Mouse (Mus musculus) embryonic facial prominence, embryonic 15.5 days (tissue): ENCODE results near the gene Tmem115. TPM values are rescaled to one million over a fixed set of nuclear protein-coding genes. Genes with fewer than 3 reads are reported as not detected.

Experiments used
- ATAC-seq: fragments of 200-750 bp; cut with Nextera tagmentation; 2 replicates; pipeline ENCODE4 v1.8.0; 2017; ENCODE audit warnings: low read depth, moderate TSS enrichment; ENCODE audit not compliant: insufficient number of reproducible peaks, low FRiP score, low TSS enrichment
- H3K27ac ChIP-seq: fragments of 300-500 bp; sonication (generic); replicated peaks from 2 replicates; pipeline ENCODE4 v1.5.1; 2015; ENCODE audit warnings: mild to moderate bottlenecking, inconsistent platforms
- H3K27me3 ChIP-seq: fragments of 300-500 bp; sonication (generic); 2 replicates; pipeline ENCODE4 v1.6.1; 2015; ENCODE audit warnings: inconsistent platforms
- H3K36me3 ChIP-seq: fragments of 300-500 bp; sonication (generic); 2 replicates; pipeline ENCODE4 v1.6.1; 2015; ENCODE audit warnings: mild to moderate bottlenecking, inconsistent platforms
- H3K4me1 ChIP-seq: fragments of 300-500 bp; sonication (generic); 2 replicates; pipeline ENCODE4 v1.6.1; 2015; ENCODE audit warnings: inconsistent platforms
- H3K4me2 ChIP-seq: fragments of 300-500 bp; sonication (generic); replicated peaks from 2 replicates; pipeline ENCODE4 v1.6.1; 2015; ENCODE audit warnings: mild to moderate bottlenecking, inconsistent platforms
- H3K4me3 ChIP-seq: fragments of 300-500 bp; sonication (generic); replicated peaks from 2 replicates; pipeline ENCODE4 v1.5.1; 2015; ENCODE audit warnings: mild to moderate bottlenecking, inconsistent platforms
- H3K9ac ChIP-seq: fragments of 300-500 bp; sonication (generic); 2 replicates; pipeline ENCODE4 v1.6.1; 2015; ENCODE audit warnings: inconsistent platforms
- H3K9me3 ChIP-seq: fragments of 300-500 bp; sonication (generic); replicated peaks from 2 replicates; pipeline ENCODE4 v1.6.1; 2016; ENCODE audit warnings: inconsistent platforms
- WGBS: fragments of 180-500 bp; shearing (Covaris S2); methylation state at CpG from one replicate; pipeline ENCODE4 v1.1.7; 2015; 5-methylcytosine and 5-hydroxymethylcytosine counted together
- polyA plus RNA-seq: library from polyadenylated mRNA; unstranded; fragments of >200 nt; fragmentation: Nextera tagmentation; extraction: Ambion mirVana; gene quantifications from 2 replicates; pipeline ENCODE4 v1.2.1, GENCODE M21; 2015

The Tmem115 gene
- polyA plus RNA-seq, 1 experiment from 2014 or later, result 51.6 TPM

- Histone ChIP-seq H3K4me3 (no peak overlapping the region), H3K4me1 (peaks cover 3% of the 10 kb centered on the region), H3K27me3 (no peaks in the 10 kb centered on the region), H3K9me3 (no peaks in the 10 kb centered on the region), H3K9ac (no peak overlapping the region), H3K4me2 (no peak overlapping the region), H3K36me3 (no peaks in the 10 kb centered on the region), H3K27ac (no peak overlapping the region)
- ATAC-seq, result no peak
- WGBS, result 86% methylated on average over 12 of the region's 12 CpGs
These were observed 31.5 kb upstream of the Tmem115 start for GRCm38 (mm10) chr9:107502131-107502846.

GRCm38 (mm10) chr9:107504662-107505537 is 28.8 kb upstream of the Tmem115 start:
- peaks cover 29% of the 10 kb centered on the region for H3K4me1 ChIP-seq
- no peaks in the 10 kb centered on the region for H3K36me3 ChIP-seq
- no peaks in the 10 kb centered on the region for H3K9me3 ChIP-seq
- H3K4me3 ChIP-seq, result no peak overlapping the region
- H3K4me2 ChIP-seq, result no peak overlapping the region
- no peak overlapping the region for H3K9ac ChIP-seq
- 56% methylated on average over 19 of the region's 19 CpGs for WGBS
- no peaks in the 10 kb centered on the region for H3K27me3 ChIP-seq
- no peak for ATAC-seq
- H3K27ac ChIP-seq, result no peak overlapping the region

GRCm38 (mm10) chr9:107508266-107508665 is 25.5 kb upstream of the Tmem115 start:
- no peaks in the 10 kb centered on the region for H3K27me3 ChIP-seq
- no peak overlapping the region for H3K4me3 ChIP-seq
- 42% methylated on average over 10 of the region's 10 CpGs for WGBS
- H3K36me3 ChIP-seq, result no peaks in the 10 kb centered on the region
- H3K4me2 ChIP-seq, result no peak overlapping the region
- H3K27ac ChIP-seq, result no peak overlapping the region
- peaks cover 52% of the 10 kb centered on the region for H3K4me1 ChIP-seq
- H3K9ac ChIP-seq, result no peak overlapping the region
- no peaks in the 10 kb centered on the region for H3K9me3 ChIP-seq
- no peak for ATAC-seq

- H3K9ac ChIP-seq, result no peak overlapping the region
- no peaks in the 10 kb centered on the region; the same call in 1 of the 2 replicates for H3K27me3 ChIP-seq
- peak overlapping the region; percentile 68 for H3K27ac ChIP-seq
- WGBS, result 51% methylated on average over 14 of the region's 14 CpGs
- H3K4me1 ChIP-seq, result peaks cover 52% of the 10 kb centered on the region
- no peaks in the 10 kb centered on the region for H3K36me3 ChIP-seq
- no peaks in the 10 kb centered on the region for H3K9me3 ChIP-seq
- no peak overlapping the region for H3K4me3 ChIP-seq
- H3K4me2 ChIP-seq, result no peak overlapping the region
- ATAC-seq, result peak; percentile 52; the same call in 1 of the 2 replicates
These were observed 23.2 kb upstream of the Tmem115 start for GRCm38 (mm10) chr9:107510384-107511100.

- 0 out of 2 replicates have a peak, but pooled peaks have one; percentile 25 for ATAC-seq
- Histone ChIP-seq H3K9me3 (no peaks in the 10 kb centered on the region), H3K27me3 (no peaks in the 10 kb centered on the region; the same call in 1 of the 2 replicates), H3K4me3 (no peak overlapping the region), H3K36me3 (no peaks in the 10 kb centered on the region), H3K4me1 (peaks cover 52% of the 10 kb centered on the region), H3K9ac (no peak overlapping the region), H3K27ac (peak overlapping the region; percentile 68; the same call in 1 of the 2 replicates), H3K4me2 (no peak overlapping the region)
- WGBS, result 44% methylated on average over 8 of the region's 8 CpGs
These were observed 22.3 kb upstream of the Tmem115 start for GRCm38 (mm10) chr9:107511436-107511835.

GRCm38 (mm10) chr9:107512326-107512725 is 21.4 kb upstream of the Tmem115 start:
- H3K27me3 ChIP-seq, result no peaks in the 10 kb centered on the region; the same call in 1 of the 2 replicates
- H3K9me3 ChIP-seq, result no peaks in the 10 kb centered on the region
- no peak overlapping the region for H3K27ac ChIP-seq
- ATAC-seq, result no peak
- no peak overlapping the region for H3K4me2 ChIP-seq
- no peaks in the 10 kb centered on the region for H3K36me3 ChIP-seq
- H3K4me1 ChIP-seq, result peaks cover 49% of the 10 kb centered on the region
- no peak overlapping the region for H3K9ac ChIP-seq
- WGBS, result 75% methylated on average over 16 of the region's 16 CpGs
- no peak overlapping the region for H3K4me3 ChIP-seq

- Histone ChIP-seq H3K9ac (no peak overlapping the region), H3K36me3 (no peaks in the 10 kb centered on the region), H3K27me3 (no peaks in the 10 kb centered on the region; the same call in 1 of the 2 replicates), H3K4me1 (peaks cover 28% of the 10 kb centered on the region), H3K27ac (no peak overlapping the region), H3K4me3 (no peak overlapping the region), H3K4me2 (no peak overlapping the region), H3K9me3 (no peaks in the 10 kb centered on the region)
- 22% methylated on average over 14 of the region's 14 CpGs for WGBS
- ATAC-seq, result no peak
These were observed 19.3 kb upstream of the Tmem115 start for GRCm38 (mm10) chr9:107514303-107514955.

- H3K4me2 ChIP-seq, result no peak overlapping the region
- 55% methylated on average over 6 of the region's 6 CpGs for WGBS
- no peaks in the 10 kb centered on the region for H3K36me3 ChIP-seq
- ATAC-seq, result no peak
- H3K4me3 ChIP-seq, result no peak overlapping the region
- H3K27me3 ChIP-seq, result peaks cover 6% of the 10 kb centered on the region
- no peak overlapping the region for H3K27ac ChIP-seq
- no peak overlapping the region for H3K9ac ChIP-seq
- no peaks in the 10 kb centered on the region for H3K9me3 ChIP-seq
- peaks cover 18% of the 10 kb centered on the region for H3K4me1 ChIP-seq
These were observed 13.4 kb upstream of the Tmem115 start for GRCm38 (mm10) chr9:107520331-107520730.

GRCm38 (mm10) chr9:107521190-107521589 is 12.6 kb upstream of the Tmem115 start:
- ATAC-seq, result no peak
- Histone ChIP-seq H3K9ac (no peak overlapping the region), H3K4me1 (peaks cover 19% of the 10 kb centered on the region), H3K27me3 (peaks cover 14% of the 10 kb centered on the region), H3K4me3 (no peak overlapping the region), H3K27ac (no peak overlapping the region), H3K4me2 (no peak overlapping the region), H3K36me3 (no peaks in the 10 kb centered on the region), H3K9me3 (no peaks in the 10 kb centered on the region)
- WGBS, result 30% methylated on average over 5 of the region's 5 CpGs

- no peak overlapping the region for H3K9ac ChIP-seq
- peaks cover 21% of the 10 kb centered on the region for H3K27me3 ChIP-seq
- H3K27ac ChIP-seq, result peak overlapping the region; percentile 45; the same call in 1 of the 2 replicates
- H3K36me3 ChIP-seq, result no peaks in the 10 kb centered on the region
- no peak for ATAC-seq
- peak overlapping the region; percentile 35 for H3K4me2 ChIP-seq
- H3K9me3 ChIP-seq, result no peaks in the 10 kb centered on the region
- peaks cover 26% of the 10 kb centered on the region for H3K4me1 ChIP-seq
- peak overlapping the region; percentile 15; the same call in 1 of the 2 replicates for H3K4me3 ChIP-seq
- WGBS, result 20% methylated on average over 25 of the region's 25 CpGs
These were observed 11.9 kb upstream of the Tmem115 start for GRCm38 (mm10) chr9:107521711-107522399.
